Mouse (Mus musculus): Measurements from ENCODE around the gene Bend6. TPM values are rescaled to one million over a fixed set of nuclear protein-coding genes. Genes with fewer than 3 reads are reported as not detected.

Bend6 gene
- 1 to 10 TPM in 1 of 2 experiments, under 1 TPM in 1; 0.60 to 1.1 TPM for total RNA-seq (2021)
- long read RNA-seq, experiment 1 = 0 reads
- long read RNA-seq, experiment 2 = 0 reads

GRCm38 (mm10) chr1:33907421-33908190 lies at the start of gene Bend6:
Bend6 (minus strand) TSS chr1:33907816.
- peak; percentile 68 for DNase-seq
- intact Hi-C loops (cut with DNase I; ENCODE audit: low total_unique reads) = no loop called here

DNA sequence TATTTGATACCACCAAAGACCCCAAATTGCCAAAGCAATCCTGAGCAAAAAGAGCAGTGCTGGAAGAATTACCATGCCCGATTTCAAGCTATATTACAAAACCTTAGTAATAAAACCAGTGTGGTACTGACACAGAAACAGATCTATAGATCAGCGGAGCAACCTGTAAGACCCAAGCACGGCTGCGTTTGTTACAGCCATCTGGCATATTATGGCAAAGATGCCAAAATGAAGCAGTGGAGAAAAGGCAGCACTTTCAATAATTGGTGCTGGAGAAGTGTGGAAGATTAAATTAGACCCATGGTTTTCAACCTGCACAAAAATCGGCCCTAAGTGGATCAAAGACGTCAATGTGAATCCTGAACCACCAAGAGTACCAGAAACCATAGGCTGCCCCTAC lies 48.0 kb upstream of the Bend6 start:
- intact Hi-C loops (cut with DNase I; ENCODE audit: low total_unique reads) = no loop called here
- no peak for DNase-seq

GRCm38 (mm10) chr1:33948511-33948910 lies 40.9 kb upstream of the Bend6 start:
- intact Hi-C loops (cut with DNase I; ENCODE audit: low total_unique reads) = no loop called here
- no peak for DNase-seq

DNA sequence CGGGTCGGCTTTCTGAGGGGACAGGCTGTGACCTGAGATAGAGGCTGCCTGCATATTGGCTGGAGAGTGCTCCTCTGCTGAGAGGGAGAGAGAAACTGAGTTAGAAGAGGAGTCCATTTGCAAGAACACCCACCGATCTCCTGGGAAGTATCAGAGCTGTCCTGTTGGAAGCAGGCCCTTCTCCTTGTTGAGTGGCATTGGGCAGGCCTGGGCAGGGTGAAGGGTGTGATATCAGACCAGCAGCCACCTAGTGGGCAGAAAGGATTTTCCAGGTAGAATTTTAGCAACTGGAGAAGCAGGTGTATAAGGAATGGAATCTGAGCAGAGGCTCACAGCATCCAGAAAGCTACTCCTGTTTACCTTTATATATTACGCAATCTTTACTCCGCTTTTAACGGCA lies 40.2 kb upstream of the Bend6 start:
- DNase-seq = no peak
- intact Hi-C loops (cut with DNase I; ENCODE audit: low total_unique reads) = no loop called here

- DNase-seq = no peak
- intact Hi-C loops (cut with DNase I; ENCODE audit: low total_unique reads) = no loop called here
Observed at GRCm38 (mm10) chr1:33946601-33947395, 39.2 kb upstream of the Bend6 start.

- intact Hi-C loops (cut with DNase I; ENCODE audit: low total_unique reads) = no loop called here
Observed at GRCm38 (mm10) chr1:33945756-33946155, 38.1 kb upstream of the Bend6 start.

GRCm38 (mm10) chr1:33944977-33945750 lies 37.5 kb upstream of the Bend6 start:
- intact Hi-C loops (cut with DNase I; ENCODE audit: low total_unique reads) = no loop called here
- peak; percentile 64 for DNase-seq

More at GRCm38 (mm10) chr1:33945756-33946155, 38.1 kb upstream of the Bend6 start:
- DNase-seq = no peak

GRCm38 (mm10) chr1:33943943-33944342 lies 36.3 kb upstream of the Bend6 start:
- intact Hi-C loops (cut with DNase I; ENCODE audit: low total_unique reads) = no loop called here
- DNase-seq = no peak

DNA sequence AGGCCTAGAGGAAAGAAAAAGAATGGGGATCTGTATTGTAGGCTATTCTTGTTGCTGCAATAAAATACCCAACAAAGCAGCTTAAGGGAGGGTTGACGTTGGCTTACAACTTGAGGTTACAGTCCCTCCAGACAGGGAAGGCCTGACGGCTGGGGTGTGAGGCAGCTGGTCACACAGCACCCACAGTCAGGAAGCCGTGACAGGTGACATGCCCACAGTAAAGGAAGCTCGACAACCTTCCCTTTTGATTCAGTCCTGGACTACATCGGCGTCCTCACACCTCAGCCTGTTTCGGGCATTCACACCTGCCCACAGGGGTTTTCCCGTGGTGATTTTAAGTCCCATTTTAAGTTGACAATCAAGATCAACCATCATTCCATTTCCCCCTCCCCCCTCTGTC lies 35.0 kb upstream of the Bend6 start:
- DNase-seq = no peak
- intact Hi-C loops (cut with DNase I; ENCODE audit: low total_unique reads) = no loop called here

DNA sequence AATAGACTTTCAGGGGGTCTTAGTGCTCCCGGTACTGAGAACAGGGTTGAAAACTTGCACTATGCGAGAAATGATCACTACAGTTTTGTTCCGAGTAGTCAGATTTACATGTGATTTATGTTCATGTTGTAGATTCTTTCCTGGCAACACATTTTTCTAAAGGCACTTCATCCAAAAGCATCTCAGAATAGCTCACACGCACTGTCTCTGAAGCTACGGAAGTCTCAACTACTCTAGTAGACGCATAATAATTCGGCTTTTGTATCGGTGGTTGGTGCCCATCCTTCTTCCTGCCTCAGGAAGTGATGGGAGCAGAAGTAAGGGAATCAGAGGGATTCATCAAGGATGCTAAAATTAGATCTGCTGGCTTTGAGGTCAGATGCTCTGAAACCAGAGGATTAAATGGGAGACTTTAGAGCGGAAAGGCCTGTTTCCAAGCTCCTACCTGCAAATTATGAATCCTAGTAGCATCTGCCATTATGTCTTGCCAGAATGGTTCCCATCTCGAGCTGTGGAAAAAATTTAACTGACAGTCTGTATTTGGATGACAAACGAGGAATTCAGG lies 32.8 kb upstream of the Bend6 start:
- intact Hi-C loops (cut with DNase I; ENCODE audit: low total_unique reads) = no loop called here
- DNase-seq = no peak

GRCm38 (mm10) chr1:33939828-33940227 lies 32.2 kb upstream of the Bend6 start:
- intact Hi-C loops (cut with DNase I; ENCODE audit: low total_unique reads) = no loop called here
- no peak for DNase-seq

GRCm38 (mm10) chr1:33935946-33936345 lies 28.3 kb upstream of the Bend6 start:
- intact Hi-C loops (cut with DNase I; ENCODE audit: low total_unique reads) = no loop called here

GRCm38 (mm10) chr1:33932845-33933499 lies 25.4 kb upstream of the Bend6 start:
- intact Hi-C loops (cut with DNase I; ENCODE audit: low total_unique reads) = no loop called here
- no peak for DNase-seq

More at GRCm38 (mm10) chr1:33935946-33936345, 28.3 kb upstream of the Bend6 start:
- no peak for DNase-seq

DNA sequence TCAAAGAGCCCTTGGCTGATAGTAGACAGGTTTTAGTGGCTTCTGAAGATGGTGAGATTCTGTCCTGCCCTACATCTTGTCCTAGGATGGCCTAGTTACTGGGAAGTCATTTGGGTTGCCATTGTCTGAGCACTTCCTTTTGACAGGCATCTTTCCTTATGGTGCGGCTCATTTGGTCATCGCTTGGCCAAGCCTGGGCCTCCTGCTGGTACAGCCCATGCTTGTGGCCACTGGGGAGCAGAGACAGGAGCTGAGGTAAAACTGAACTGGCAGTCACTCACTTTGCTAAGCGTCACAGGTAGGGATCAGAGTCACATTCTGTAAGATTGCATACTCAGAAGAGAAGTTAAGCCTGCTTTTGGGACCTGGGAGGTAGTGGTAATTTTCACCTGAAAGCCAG lies 24.6 kb upstream of the Bend6 start:
- intact Hi-C loops (cut with DNase I; ENCODE audit: low total_unique reads) = no loop called here
- DNase-seq = no peak

DNA sequence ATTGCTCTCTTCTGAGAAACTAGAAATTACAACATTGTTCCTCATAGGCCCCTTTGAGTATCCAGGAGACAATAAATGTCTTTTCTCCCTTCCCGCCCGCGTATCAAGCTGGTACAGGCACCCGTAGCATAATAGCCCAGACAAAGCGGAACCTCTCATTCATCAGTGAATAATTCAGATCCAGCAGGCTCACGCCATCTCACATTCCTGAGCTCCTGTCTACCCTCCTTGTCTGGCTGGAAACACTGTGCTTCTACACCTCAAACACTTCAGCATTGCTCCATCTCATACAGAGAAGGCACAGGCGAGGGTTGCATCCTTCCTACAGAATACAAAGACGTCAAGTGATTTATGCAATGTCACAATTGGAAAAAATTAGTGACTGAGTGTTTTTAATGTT lies 24.2 kb upstream of the Bend6 start:
- no peak for DNase-seq
- intact Hi-C loops (cut with DNase I; ENCODE audit: low total_unique reads) = no loop called here

DNA sequence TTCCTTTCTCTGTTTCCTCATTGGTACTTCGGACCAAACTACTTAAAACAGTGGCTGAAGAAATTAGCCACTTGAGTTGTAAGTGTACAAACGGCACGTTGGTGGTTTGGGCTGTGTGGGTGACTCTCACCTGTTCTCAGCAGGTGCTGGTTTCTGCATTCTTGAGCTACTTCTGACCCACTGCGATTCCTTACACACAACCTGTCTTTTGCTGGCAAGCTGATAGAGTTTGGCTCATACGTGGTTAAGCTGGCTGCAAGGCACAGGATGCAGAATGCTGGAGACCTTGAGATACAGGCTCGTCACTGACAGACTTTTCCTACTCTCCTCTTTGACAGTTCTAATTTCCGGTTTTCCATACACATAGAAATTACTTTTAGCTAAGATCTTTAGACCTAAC lies 19.9 kb upstream of the Bend6 start:
- DNase-seq = no peak
- intact Hi-C loops (cut with DNase I; ENCODE audit: low total_unique reads) = no loop called here

- intact Hi-C loops (cut with DNase I; ENCODE audit: low total_unique reads) = no loop called here
- DNase-seq = no peak
Observed at GRCm38 (mm10) chr1:33925283-33925682, 17.7 kb upstream of the Bend6 start.

GRCm38 (mm10) chr1:33922975-33923374 lies 15.4 kb upstream of the Bend6 start:
- intact Hi-C loops (cut with DNase I; ENCODE audit: low total_unique reads) = no loop called here
- no peak for DNase-seq

GRCm38 (mm10) chr1:33916554-33916953 lies 8.9 kb upstream of the Bend6 start:
- intact Hi-C loops (cut with DNase I; ENCODE audit: low total_unique reads) = no loop called here
- DNase-seq = no peak
